Mouse (Mus musculus): ENCODE measurements around the gene Krtap7-1. TPM values are rescaled to one million over a fixed set of nuclear protein-coding genes. Genes with fewer than 3 reads are reported as not detected.

Krtap7-1 gene
- polyA plus RNA-seq (2012; rRNA removed) = not detected in 2 replicates

GRCm38 (mm10) chr16:89508223-89508622 is at the start of gene Krtap7-1:
Krtap7-1 (minus strand) TSS chr16:89508323.
- H3K4me1 ChIP-seq (replicated peaks; ENCODE audit: control insufficient read depth, insufficient read depth, low read length) = no peaks in the 10 kb centered on the region
- DNase-seq = no peak
- no peaks in the 10 kb centered on the region for H3K36me3 ChIP-seq (ENCODE audit: control insufficient read depth, insufficient read depth, low read length)
- H3K27me3 ChIP-seq (ENCODE audit: control insufficient read depth, insufficient read depth, low read length) = no peaks in the 10 kb centered on the region
- whole genome bisulfite sequencing = 85% methylated on average over 4 of the region's 4 CpGs
- no peak within 1 kb of the TSS for H3K4me3 ChIP-seq (ENCODE audit: control insufficient read depth, insufficient read depth, low read length)
- H3K27ac ChIP-seq (ENCODE audit: control insufficient read depth, insufficient read depth, low read length) = no peak within 1 kb of the TSS
- TF ChIP-seq CTCF (IDR thresholded peaks at IDR 0.05; ENCODE audit: borderline replicate concordance, control insufficient read depth, extremely low read depth, insufficient read depth, low read length, poor library complexity) (no peak), POLR2A (IDR thresholded peaks at IDR 0.05; ENCODE audit: control insufficient read depth, extremely low read depth, insufficient read depth, low read length, poor library complexity) (no peak)

GRCm38 (mm10) chr16:89550298-89550697 is 42.2 kb upstream of the Krtap7-1 start:
- Histone ChIP-seq H3K27ac (ENCODE audit: control insufficient read depth, insufficient read depth, low read length) (no peak overlapping the region), H3K27me3 (ENCODE audit: control insufficient read depth, insufficient read depth, low read length) (no peaks in the 10 kb centered on the region), H3K4me3 (ENCODE audit: control insufficient read depth, insufficient read depth, low read length) (no peak overlapping the region), H3K36me3 (ENCODE audit: control insufficient read depth, insufficient read depth, low read length) (no peaks in the 10 kb centered on the region), H3K4me1 (replicated peaks; ENCODE audit: control insufficient read depth, insufficient read depth, low read length) (no peaks in the 10 kb centered on the region)
- TF ChIP-seq POLR2A (IDR thresholded peaks at IDR 0.05; ENCODE audit: control insufficient read depth, extremely low read depth, insufficient read depth, low read length, poor library complexity) = no peak
- no peak for TF ChIP-seq CTCF (IDR thresholded peaks at IDR 0.05; ENCODE audit: borderline replicate concordance, control insufficient read depth, extremely low read depth, insufficient read depth, low read length, poor library complexity)
- DNase-seq = no peak

DNA sequence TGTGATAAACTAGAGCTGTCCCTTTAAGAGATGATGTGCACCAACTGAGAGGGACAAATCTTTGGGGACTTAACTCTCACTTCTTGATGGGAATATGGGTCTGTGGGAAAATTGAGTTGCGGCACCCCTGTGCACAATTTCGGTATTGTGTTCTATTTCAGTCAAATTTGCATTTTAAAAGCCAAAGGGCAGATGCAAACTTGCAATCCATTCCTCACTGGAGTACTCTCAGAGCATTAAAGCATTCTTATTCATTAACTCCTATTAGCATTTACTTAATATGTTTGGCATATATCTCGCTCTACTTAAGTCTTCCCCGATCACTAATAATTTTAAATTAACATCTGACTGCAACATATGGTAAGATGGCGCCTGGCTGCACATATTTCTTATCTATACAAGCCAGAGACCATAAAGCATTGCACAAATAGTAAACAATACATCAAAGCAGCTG is 29.9 kb upstream of the Krtap7-1 start:
- Histone ChIP-seq H3K4me3 (ENCODE audit: control insufficient read depth, insufficient read depth, low read length) (no peak overlapping the region), H3K27me3 (ENCODE audit: control insufficient read depth, insufficient read depth, low read length) (no peaks in the 10 kb centered on the region), H3K36me3 (ENCODE audit: control insufficient read depth, insufficient read depth, low read length) (no peaks in the 10 kb centered on the region), H3K4me1 (replicated peaks; ENCODE audit: control insufficient read depth, insufficient read depth, low read length) (no peaks in the 10 kb centered on the region), H3K27ac (ENCODE audit: control insufficient read depth, insufficient read depth, low read length) (no peak overlapping the region)
- 92% methylated on average over 5 of the region's 5 CpGs for WGBS
- no peak for TF ChIP-seq CTCF (IDR thresholded peaks at IDR 0.05; ENCODE audit: borderline replicate concordance, control insufficient read depth, extremely low read depth, insufficient read depth, low read length, poor library complexity)
- no peak for TF ChIP-seq POLR2A (IDR thresholded peaks at IDR 0.05; ENCODE audit: control insufficient read depth, extremely low read depth, insufficient read depth, low read length, poor library complexity)
- DNase-seq = no peak

DNA sequence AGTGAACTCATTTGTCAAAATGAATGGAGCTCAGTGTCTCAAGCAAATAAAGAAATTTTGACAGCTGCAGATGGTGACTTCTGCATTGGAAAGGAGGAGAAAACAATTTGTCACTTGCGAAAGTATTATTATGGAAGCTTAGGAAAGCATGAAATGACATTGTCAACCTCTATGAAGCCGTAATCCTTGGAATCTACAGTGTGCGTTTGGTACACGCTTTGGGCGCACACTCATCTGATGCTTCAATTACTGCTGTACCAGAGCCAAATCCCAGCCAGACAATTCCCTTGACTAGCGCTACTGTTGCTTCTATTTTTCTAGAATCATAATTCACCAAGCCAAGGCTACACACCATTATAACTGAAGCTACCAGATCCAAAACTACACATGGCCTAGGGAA is 29.2 kb upstream of the Krtap7-1 start:
- no peak for TF ChIP-seq POLR2A (IDR thresholded peaks at IDR 0.05; ENCODE audit: control insufficient read depth, extremely low read depth, insufficient read depth, low read length, poor library complexity)
- TF ChIP-seq CTCF (IDR thresholded peaks at IDR 0.05; ENCODE audit: borderline replicate concordance, control insufficient read depth, extremely low read depth, insufficient read depth, low read length, poor library complexity) = no peak
- no peak for DNase-seq
- Histone ChIP-seq H3K27ac (ENCODE audit: control insufficient read depth, insufficient read depth, low read length) (no peak overlapping the region), H3K27me3 (ENCODE audit: control insufficient read depth, insufficient read depth, low read length) (no peaks in the 10 kb centered on the region), H3K4me3 (ENCODE audit: control insufficient read depth, insufficient read depth, low read length) (no peak overlapping the region), H3K36me3 (ENCODE audit: control insufficient read depth, insufficient read depth, low read length) (no peaks in the 10 kb centered on the region), H3K4me1 (replicated peaks; ENCODE audit: control insufficient read depth, insufficient read depth, low read length) (no peaks in the 10 kb centered on the region)
- 98% methylated on average over 6 of the region's 6 CpGs for WGBS

GRCm38 (mm10) chr16:89530547-89530946 is 22.4 kb upstream of the Krtap7-1 start:
- no peak for DNase-seq
- WGBS = 75% methylated on average over 7 of the region's 7 CpGs
- no peak overlapping the region for H3K4me3 ChIP-seq (ENCODE audit: control insufficient read depth, insufficient read depth, low read length)

DNA sequence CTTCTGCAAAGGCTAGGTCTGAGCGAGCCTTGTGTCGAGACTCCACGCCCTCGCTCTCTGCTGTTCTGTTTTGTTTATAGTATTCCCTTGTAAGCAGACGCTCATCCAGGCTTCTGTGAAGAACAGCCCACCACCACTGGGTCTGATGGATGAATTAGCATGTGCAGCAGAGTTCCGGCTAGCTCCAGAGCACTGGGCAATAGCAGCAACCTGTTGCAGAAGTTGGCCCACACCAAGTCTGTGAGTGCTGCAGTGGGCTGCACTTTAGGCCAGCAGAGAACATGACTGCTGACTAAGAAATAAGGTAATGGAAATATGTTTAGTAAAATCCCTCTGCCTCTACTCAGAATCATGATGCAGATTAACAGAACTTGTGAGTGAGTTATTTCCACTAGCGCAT is 21.7 kb upstream of the Krtap7-1 start:
- Histone ChIP-seq H3K27me3 (ENCODE audit: control insufficient read depth, insufficient read depth, low read length) (no peaks in the 10 kb centered on the region), H3K4me3 (ENCODE audit: control insufficient read depth, insufficient read depth, low read length) (no peak overlapping the region), H3K27ac (ENCODE audit: control insufficient read depth, insufficient read depth, low read length) (no peak overlapping the region), H3K4me1 (replicated peaks; ENCODE audit: control insufficient read depth, insufficient read depth, low read length) (no peaks in the 10 kb centered on the region), H3K36me3 (ENCODE audit: control insufficient read depth, insufficient read depth, low read length) (no peaks in the 10 kb centered on the region)
- WGBS = 85% methylated on average over 7 of the region's 7 CpGs
- no peak for DNase-seq
- TF ChIP-seq POLR2A (IDR thresholded peaks at IDR 0.05; ENCODE audit: control insufficient read depth, extremely low read depth, insufficient read depth, low read length, poor library complexity) (no peak), CTCF (IDR thresholded peaks at IDR 0.05; ENCODE audit: borderline replicate concordance, control insufficient read depth, extremely low read depth, insufficient read depth, low read length, poor library complexity) (no peak)

More at GRCm38 (mm10) chr16:89530547-89530946, 22.4 kb upstream of the Krtap7-1 start:
- TF ChIP-seq POLR2A (IDR thresholded peaks at IDR 0.05; ENCODE audit: control insufficient read depth, extremely low read depth, insufficient read depth, low read length, poor library complexity) = no peak
- TF ChIP-seq CTCF (IDR thresholded peaks at IDR 0.05; ENCODE audit: borderline replicate concordance, control insufficient read depth, extremely low read depth, insufficient read depth, low read length, poor library complexity) = no peak
- Histone ChIP-seq H3K27ac (ENCODE audit: control insufficient read depth, insufficient read depth, low read length) (no peak overlapping the region), H3K4me1 (replicated peaks; ENCODE audit: control insufficient read depth, insufficient read depth, low read length) (no peaks in the 10 kb centered on the region), H3K36me3 (ENCODE audit: control insufficient read depth, insufficient read depth, low read length) (no peaks in the 10 kb centered on the region), H3K27me3 (ENCODE audit: control insufficient read depth, insufficient read depth, low read length) (no peaks in the 10 kb centered on the region)

DNA sequence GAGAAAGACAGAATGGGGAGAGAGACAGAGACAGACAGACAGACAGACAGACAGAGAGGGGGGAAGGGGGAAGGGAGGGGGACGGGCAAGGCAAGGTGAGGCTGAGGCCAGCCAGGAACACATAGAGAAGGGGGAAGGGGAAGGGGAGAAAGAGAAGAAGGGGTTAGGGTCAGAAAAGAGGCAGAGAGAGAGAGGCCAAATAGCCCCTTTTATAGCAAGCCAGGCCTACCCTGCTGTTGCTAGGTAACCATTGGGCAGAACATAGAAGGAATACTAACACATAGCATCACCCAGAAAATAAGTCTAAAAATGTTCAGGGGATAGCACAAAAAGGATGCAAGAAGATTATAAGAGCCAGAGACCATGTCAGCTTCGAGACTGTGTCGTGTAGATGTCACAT is 20.3 kb upstream of the Krtap7-1 start:
- H3K27ac ChIP-seq (ENCODE audit: control insufficient read depth, insufficient read depth, low read length) = no peak overlapping the region
- H3K36me3 ChIP-seq (ENCODE audit: control insufficient read depth, insufficient read depth, low read length) = no peaks in the 10 kb centered on the region
- no peaks in the 10 kb centered on the region for H3K27me3 ChIP-seq (ENCODE audit: control insufficient read depth, insufficient read depth, low read length)
- no peak overlapping the region for H3K4me3 ChIP-seq (ENCODE audit: control insufficient read depth, insufficient read depth, low read length)
- 91% methylated on average over 3 of the region's 3 CpGs for WGBS
- H3K4me1 ChIP-seq (replicated peaks; ENCODE audit: control insufficient read depth, insufficient read depth, low read length) = no peaks in the 10 kb centered on the region
- no peak for DNase-seq
- TF ChIP-seq POLR2A (IDR thresholded peaks at IDR 0.05; ENCODE audit: control insufficient read depth, extremely low read depth, insufficient read depth, low read length, poor library complexity) (no peak), CTCF (IDR thresholded peaks at IDR 0.05; ENCODE audit: borderline replicate concordance, control insufficient read depth, extremely low read depth, insufficient read depth, low read length, poor library complexity) (no peak)
